Mouse (Mus musculus): ENCODE data around the gene Tigd3. TPM values are rescaled to one million over a fixed set of nuclear protein-coding genes. Genes with fewer than 3 reads are reported as not detected.

The Tigd3 gene
- polyA plus RNA-seq (2016; fragmentation: Nextera tagmentation; extraction: Ambion mirVana), result 2.4 and 2.9 TPM in 2 replicates

DNA sequence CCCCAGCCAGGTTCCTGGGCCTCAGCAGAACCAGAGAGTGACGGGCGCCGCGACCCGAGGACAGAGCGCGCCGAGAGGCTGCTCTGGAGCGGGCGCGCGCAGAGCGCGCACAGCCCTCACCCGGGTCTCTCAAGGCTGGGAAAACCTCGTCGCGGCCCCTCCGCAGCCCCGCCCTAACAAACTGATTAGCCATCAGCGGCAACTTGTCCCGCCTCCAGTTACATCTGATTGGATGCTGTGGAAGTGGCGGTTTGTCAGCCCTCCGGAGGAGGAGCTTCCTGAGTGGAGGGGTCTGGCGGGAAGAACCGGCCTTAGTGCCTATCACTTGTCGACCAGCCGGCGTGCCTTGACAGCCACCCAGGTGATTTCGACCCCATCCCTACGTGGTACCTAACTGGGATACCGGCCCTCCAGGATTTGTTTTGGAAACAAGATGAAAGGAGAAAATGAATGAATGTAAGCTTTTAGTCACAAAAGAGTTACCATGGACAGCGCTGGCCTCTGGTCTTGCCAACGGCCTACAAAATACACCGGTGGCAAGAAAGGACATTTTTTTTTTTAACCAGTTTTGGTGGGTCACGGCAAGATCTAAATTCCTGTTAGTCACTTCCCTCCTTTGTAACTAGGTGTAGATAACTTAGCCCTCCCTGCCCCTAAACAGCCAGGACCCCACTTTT is at the start of gene Tigd3:
TSS of gene Tigd3 (minus strand) at position 148 of the 677 bp plus-strand sequence.
- H3K36me3 ChIP-seq, result peaks cover 46% of the 10 kb centered on the region
- no peaks in the 10 kb centered on the region for H3K9me3 ChIP-seq
- H3K4me1 ChIP-seq, result peaks cover 30% of the 10 kb centered on the region
- H3K4me3 ChIP-seq, result peak within 1 kb of the TSS; percentile 79
- peak; percentile 98 for DNase-seq (ENCODE audit: low spot score)
- no peaks in the 10 kb centered on the region for H3K27me3 ChIP-seq (ENCODE audit: insufficient read depth, poor library complexity, severe bottlenecking)
- H3K27ac ChIP-seq, result peak within 1 kb of the TSS; percentile 95
- 3% methylated on average over 36 of the region's 36 CpGs for WGBS

DNA sequence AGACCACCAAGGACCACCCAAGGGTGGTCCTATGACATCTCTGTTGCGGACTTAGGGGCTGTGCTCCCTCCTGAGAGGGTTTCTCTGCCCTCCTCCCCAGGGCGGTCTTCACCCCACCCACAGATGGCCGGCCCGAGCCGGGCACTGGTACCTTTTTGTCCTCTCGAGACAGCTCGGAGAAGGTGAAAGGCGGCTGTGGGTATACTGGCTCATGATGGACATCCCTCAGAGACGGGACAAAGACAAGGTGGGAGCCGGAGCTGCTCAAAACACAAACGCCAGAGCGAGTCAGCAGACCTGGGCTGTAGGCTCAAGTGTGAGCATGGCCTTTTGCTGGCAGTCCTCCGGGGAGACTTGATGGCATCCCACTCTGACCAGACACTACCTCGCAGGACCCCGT is 49.5 kb upstream of the Tigd3 start:
- Histone ChIP-seq H3K4me1 (peaks cover 53% of the 10 kb centered on the region), H3K36me3 (peaks cover 77% of the 10 kb centered on the region), H3K9me3 (no peaks in the 10 kb centered on the region), H3K27me3 (ENCODE audit: insufficient read depth, poor library complexity, severe bottlenecking) (no peaks in the 10 kb centered on the region), H3K4me3 (no peak overlapping the region), H3K27ac (peak overlapping the region; percentile 86)
- WGBS, result 90% methylated on average over 15 of the region's 15 CpGs
- no peak for DNase-seq (ENCODE audit: low spot score)

DNA sequence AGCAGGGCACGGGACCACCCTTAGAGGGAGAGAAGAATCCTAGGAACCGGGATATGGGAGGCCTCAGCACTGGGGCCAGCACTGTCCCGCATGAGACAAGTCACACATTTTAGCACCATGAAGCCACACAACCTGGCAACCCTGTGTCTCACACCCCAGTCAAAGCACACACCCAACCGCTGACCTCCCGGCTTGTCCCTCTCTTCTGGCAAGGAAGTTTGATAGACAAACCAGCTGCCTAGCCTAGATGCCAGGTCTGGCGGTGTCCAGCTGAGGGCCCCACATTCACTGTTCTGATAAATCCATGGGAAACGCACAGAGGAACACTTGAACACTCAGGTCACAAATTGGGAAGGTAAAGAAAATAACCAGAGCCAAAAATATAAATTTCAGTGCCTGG is 48.6 kb upstream of the Tigd3 start:
- WGBS, result 78% methylated on average over 7 of the region's 7 CpGs
- no peak for DNase-seq (ENCODE audit: low spot score)
- Histone ChIP-seq H3K36me3 (peaks cover 70% of the 10 kb centered on the region), H3K27ac (peak overlapping the region; percentile 86), H3K4me1 (peaks cover 61% of the 10 kb centered on the region), H3K9me3 (no peaks in the 10 kb centered on the region), H3K27me3 (ENCODE audit: insufficient read depth, poor library complexity, severe bottlenecking) (no peaks in the 10 kb centered on the region), H3K4me3 (no peak overlapping the region)

DNA sequence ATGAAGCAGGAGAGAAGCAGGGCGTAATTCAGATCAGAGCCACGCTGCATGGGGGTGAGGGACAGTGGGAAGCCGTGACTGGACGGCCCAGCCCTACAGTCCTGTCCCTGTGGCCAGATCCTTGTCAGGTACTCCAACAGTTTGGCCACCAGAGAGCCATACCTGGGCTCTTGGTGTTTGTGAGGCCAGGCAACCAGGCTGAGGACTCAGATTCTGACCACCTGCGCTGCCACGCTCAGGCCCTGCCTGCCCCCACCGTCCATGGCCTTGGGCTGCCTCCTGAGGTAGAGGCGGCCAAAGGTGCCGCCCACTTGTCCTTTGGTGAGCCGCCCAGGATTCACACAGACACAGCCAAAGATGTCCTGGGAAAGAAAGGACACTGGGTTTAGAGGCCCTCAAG is 46.7 kb upstream of the Tigd3 start:
- Histone ChIP-seq H3K36me3 (peaks cover 51% of the 10 kb centered on the region), H3K4me3 (no peak overlapping the region), H3K27ac (peak overlapping the region; percentile 64; the same call in 1 of the 2 replicates), H3K9me3 (no peaks in the 10 kb centered on the region), H3K27me3 (ENCODE audit: insufficient read depth, poor library complexity, severe bottlenecking) (no peaks in the 10 kb centered on the region), H3K4me1 (peaks cover 60% of the 10 kb centered on the region)
- DNase-seq (ENCODE audit: low spot score), result no peak
- WGBS, result 91% methylated on average over 10 of the region's 10 CpGs

DNA sequence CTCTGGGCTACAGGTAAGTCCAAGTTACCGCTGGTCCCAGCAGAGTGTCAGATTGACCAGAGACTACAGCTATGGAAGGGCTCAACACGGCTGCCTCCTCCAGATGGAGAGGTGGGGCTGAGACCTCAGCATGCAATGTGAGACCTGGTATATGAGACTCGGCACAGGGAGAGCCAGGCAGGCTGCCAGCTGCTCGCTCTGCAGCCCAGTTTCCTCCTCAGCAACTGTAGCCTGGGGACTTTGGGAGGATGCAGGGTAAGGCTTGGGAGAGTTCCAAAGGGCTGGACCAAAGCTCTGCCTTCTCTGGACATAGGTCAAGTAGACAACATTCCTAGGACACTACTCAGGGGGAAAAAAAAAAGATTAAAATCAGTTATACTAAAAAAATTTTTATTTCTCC is 46.2 kb upstream of the Tigd3 start:
- 78% methylated on average over 4 of the region's 4 CpGs for WGBS
- no peaks in the 10 kb centered on the region for H3K9me3 ChIP-seq
- H3K27ac ChIP-seq, result no peak overlapping the region
- DNase-seq (ENCODE audit: low spot score), result no peak
- no peaks in the 10 kb centered on the region for H3K27me3 ChIP-seq (ENCODE audit: insufficient read depth, poor library complexity, severe bottlenecking)
- H3K4me3 ChIP-seq, result no peak overlapping the region
- H3K36me3 ChIP-seq, result peaks cover 47% of the 10 kb centered on the region
- peaks cover 60% of the 10 kb centered on the region for H3K4me1 ChIP-seq

DNA sequence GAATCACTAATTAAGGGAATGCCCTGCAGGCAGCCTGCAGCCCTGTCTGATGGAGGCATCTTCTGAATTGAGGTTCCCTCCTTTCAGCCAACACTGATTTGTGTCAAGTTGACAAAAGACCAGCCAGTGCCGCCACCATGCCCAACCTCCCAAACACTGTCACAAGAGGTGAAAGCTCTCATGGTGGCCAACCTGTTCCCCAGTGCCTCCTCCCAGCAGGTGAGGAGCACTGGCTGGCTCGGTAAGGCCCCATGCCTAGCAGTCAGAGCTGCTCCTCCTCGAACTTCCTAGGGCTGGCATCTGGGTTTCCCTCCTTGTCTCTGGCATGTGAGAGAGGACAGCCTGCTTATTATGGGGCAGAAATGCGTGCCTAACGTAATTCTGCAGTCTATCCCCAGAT is 45.8 kb upstream of the Tigd3 start:
- peaks cover 45% of the 10 kb centered on the region for H3K36me3 ChIP-seq
- no peak for DNase-seq (ENCODE audit: low spot score)
- no peak overlapping the region for H3K27ac ChIP-seq
- no peaks in the 10 kb centered on the region for H3K9me3 ChIP-seq
- WGBS, result 82% methylated on average over 5 of the region's 5 CpGs
- H3K4me1 ChIP-seq, result peaks cover 60% of the 10 kb centered on the region
- H3K27me3 ChIP-seq (ENCODE audit: insufficient read depth, poor library complexity, severe bottlenecking), result no peaks in the 10 kb centered on the region
- no peak overlapping the region for H3K4me3 ChIP-seq

DNA sequence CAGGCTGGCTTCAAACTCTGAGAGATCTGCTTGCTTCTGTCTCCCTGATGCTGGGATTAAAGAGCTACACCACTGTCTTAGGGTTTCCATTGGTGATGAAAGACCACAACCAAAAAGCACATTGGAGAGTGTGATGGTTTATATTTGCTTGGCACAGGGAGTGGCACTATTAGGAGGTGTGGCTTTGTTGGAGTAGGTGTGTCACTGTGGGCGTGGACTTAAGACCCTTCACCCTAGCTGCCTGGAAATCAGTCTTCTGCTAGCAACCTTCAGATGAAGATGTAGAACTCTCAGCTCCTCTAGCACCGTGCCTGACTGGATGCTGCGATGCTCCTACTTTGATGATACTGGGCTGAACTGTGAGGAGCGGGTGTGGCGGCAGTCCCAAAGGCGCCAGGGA is 44.6 kb upstream of the Tigd3 start:
- H3K4me1 ChIP-seq, result peaks cover 51% of the 10 kb centered on the region
- peak overlapping the region; percentile 68; the same call in 1 of the 2 replicates for H3K27ac ChIP-seq
- no peak overlapping the region for H3K4me3 ChIP-seq
- WGBS, result 85% methylated on average over 6 of the region's 6 CpGs
- H3K27me3 ChIP-seq (ENCODE audit: insufficient read depth, poor library complexity, severe bottlenecking), result no peaks in the 10 kb centered on the region
- peaks cover 39% of the 10 kb centered on the region for H3K36me3 ChIP-seq
- no peak for DNase-seq (ENCODE audit: low spot score)
- H3K9me3 ChIP-seq, result no peaks in the 10 kb centered on the region

DNA sequence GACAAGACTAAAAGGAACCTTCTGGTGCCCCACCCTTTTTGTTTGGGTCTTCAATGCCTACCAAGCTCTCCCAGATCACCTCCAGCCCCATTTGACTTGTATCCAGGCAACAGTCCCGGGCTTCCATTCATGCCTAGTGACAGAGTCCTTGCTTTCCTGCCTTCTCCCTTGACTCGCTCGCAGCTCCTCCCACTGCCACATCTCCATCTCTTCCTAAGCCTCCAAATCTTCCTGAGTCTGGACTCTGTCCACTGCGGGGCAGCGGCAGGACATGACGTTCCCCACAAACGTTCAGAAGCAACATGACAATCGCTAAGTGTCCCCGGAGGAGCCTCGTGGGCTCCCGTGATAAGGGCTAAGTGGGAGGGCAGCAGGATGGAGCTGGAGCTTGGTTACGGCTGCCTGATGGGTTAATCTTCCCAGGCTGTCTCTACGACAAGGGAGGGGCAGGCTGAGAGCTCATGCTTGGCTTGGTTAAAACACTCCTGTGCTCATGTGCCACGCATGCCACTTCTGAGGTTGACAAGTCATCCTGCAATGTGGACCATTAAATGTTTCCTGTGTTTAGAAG is 44.0 kb upstream of the Tigd3 start:
- H3K27ac ChIP-seq, result peak overlapping the region; percentile 68
- WGBS, result 9% methylated on average over 14 of the region's 14 CpGs

DNA sequence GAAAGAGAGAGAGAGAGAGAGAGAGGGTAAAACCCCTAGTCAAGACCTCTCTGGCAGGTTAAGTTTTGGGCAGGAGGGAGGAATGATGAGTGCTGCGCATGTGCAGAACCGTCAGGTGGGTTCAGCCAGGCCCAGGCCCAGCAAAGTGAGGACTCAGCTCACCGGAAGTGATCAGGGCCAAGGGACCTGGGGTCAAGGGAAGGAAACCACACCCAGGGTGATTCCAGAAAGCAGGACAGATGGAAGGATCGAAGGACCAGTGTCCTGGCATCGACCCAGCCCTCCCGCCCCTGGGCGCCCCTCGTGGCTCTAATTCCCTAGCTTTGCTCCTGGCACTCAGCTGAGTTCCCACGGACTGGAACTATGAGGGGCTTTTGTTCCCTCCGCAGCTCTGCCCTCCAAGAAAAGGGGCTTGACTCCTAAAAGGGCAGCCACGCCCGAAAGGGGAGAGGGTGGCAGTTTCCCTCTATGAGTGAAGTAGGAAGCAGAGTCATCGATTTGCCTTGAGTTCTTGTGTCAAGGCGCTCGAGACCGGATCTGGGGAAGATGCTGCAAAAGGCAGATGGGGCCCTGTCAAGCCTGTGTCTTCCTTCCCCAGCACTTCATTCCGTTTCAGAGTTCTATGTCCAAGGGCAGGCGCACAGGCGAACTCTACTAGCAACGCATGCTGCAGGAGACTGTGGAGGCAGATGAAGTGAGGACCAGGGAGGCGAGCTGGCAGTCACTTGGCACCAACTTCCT is 43.3 kb upstream of the Tigd3 start:
- Histone ChIP-seq H3K9me3 (no peaks in the 10 kb centered on the region), H3K36me3 (peaks cover 27% of the 10 kb centered on the region), H3K4me1 (peaks cover 39% of the 10 kb centered on the region), H3K4me3 (peak overlapping the region; percentile 35), H3K27me3 (ENCODE audit: insufficient read depth, poor library complexity, severe bottlenecking) (no peaks in the 10 kb centered on the region), H3K27ac (peak overlapping the region; percentile 62)
- no peak for DNase-seq (ENCODE audit: low spot score)
- WGBS, result 73% methylated on average over 21 of the region's 21 CpGs

More for the DNA sequence above, 44.0 kb upstream of the Tigd3 start:
- peaks cover 33% of the 10 kb centered on the region for H3K36me3 ChIP-seq
- DNase-seq (ENCODE audit: low spot score), result peak; percentile 85
- H3K9me3 ChIP-seq, result no peaks in the 10 kb centered on the region
- H3K4me1 ChIP-seq, result peaks cover 45% of the 10 kb centered on the region
- no peaks in the 10 kb centered on the region for H3K27me3 ChIP-seq (ENCODE audit: insufficient read depth, poor library complexity, severe bottlenecking)
- H3K4me3 ChIP-seq, result peak overlapping the region; percentile 35

DNA sequence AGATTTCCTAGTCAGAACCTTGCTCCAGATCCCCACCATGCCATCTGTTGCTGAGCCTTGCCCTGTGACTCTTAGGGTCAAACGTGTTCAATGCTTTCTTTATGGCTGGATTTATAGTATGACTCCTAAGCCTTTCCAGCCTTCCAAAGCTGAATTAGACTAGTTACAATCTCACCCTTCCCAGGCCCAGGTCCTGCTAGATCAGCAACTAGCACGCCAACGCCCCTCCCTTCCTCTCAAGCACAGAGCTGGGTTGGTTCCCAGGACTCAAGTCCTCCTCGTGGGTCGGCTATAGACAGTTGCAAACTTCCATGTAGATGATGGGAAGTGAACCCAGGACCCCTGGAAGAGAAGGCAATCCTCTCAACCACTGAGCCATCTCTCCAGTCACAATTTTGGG is 41.7 kb upstream of the Tigd3 start:
- H3K4me1 ChIP-seq, result peaks cover 37% of the 10 kb centered on the region
- WGBS, result 58% methylated on average over 5 of the region's 5 CpGs
- DNase-seq (ENCODE audit: low spot score), result no peak
- H3K27ac ChIP-seq, result peak overlapping the region; percentile 88
- no peaks in the 10 kb centered on the region for H3K9me3 ChIP-seq
- peaks cover 13% of the 10 kb centered on the region for H3K36me3 ChIP-seq
- H3K4me3 ChIP-seq, result 0 out of 2 replicates have a peak overlapping the region, but pooled peaks have one; percentile 22
- no peaks in the 10 kb centered on the region for H3K27me3 ChIP-seq (ENCODE audit: insufficient read depth, poor library complexity, severe bottlenecking)

DNA sequence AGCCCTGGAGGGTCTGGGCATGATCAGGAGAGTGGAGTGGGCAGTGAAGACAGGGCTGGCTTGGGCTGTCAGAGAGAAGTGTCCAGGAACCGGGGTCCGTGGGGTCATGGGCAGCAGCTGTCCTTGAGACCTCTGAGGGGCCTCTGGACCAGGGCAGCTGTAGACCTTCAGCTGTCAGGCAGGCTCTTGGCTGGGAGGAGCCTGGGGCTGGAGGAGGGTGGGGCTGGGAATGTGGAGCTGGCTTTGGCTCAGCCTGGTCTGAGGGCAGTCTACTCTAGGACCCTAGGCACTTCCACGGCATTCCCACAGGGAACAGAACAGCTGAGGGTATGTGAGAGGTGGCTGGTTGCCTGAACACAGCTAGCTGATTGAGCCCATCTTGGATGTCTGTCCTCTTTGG is 41.3 kb upstream of the Tigd3 start:
- Histone ChIP-seq H3K27ac (peak overlapping the region; percentile 88), H3K27me3 (ENCODE audit: insufficient read depth, poor library complexity, severe bottlenecking) (no peaks in the 10 kb centered on the region), H3K36me3 (peaks cover 10% of the 10 kb centered on the region), H3K9me3 (no peaks in the 10 kb centered on the region), H3K4me3 (0 out of 2 replicates have a peak overlapping the region, but pooled peaks have one; percentile 22), H3K4me1 (peaks cover 35% of the 10 kb centered on the region)
- 25% methylated on average over 3 of the region's 3 CpGs for WGBS
- DNase-seq (ENCODE audit: low spot score), result peak; percentile 90

DNA sequence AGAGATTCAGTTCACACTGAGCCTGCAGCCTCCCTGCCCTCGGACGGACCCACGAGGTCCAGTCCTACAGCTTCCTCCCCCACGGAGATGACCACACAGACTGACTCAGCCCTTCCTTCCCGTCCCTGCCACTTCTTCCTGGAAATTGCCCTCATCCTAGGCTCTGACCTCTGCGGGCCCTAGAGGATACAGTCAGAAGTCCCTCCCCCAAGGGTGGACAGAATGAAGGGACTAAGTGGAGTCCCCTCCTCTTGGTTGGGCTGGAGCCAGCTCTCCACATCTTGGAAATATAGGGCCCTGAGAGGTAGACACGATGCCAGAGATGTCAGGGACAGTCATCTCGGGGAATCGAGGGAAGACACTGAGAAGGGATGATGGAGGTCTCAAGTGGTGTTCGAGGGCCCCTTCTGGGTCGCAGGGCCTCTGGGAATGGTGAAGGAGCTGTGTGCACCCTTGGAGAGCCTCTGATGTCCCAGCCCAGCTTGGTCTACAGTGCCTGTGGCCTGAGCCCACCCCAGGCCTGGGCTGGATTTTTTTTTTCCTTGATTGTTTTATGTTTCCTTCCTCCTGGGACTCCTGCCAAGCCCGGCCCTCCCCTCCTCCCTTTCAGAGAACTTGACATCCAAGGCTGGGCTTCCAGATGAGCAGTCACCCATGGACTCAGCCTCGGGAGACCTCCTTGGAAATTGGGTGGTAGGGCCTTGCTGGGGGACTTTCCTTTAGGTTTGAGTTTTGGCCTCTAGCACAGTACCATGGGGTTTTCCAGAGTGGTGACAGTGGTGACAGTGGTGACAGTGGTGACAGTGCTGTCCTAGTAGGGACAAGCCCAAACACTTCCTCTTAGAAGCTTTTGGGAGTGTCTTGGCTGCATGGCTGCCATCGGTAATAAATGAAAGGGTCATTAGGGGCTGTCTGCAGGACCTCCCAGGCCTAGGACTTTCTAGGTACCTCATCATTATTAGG is 36.0 kb upstream of the Tigd3 start:
- H3K9me3 ChIP-seq, result no peaks in the 10 kb centered on the region
- H3K27ac ChIP-seq, result peak overlapping the region; percentile 64
- H3K27me3 ChIP-seq (ENCODE audit: insufficient read depth, poor library complexity, severe bottlenecking), result peaks cover 9% of the 10 kb centered on the region; the same call in 1 of the 2 replicates
- WGBS, result 58% methylated on average over 14 of the region's 14 CpGs
- no peak for DNase-seq (ENCODE audit: low spot score)
- H3K36me3 ChIP-seq, result no peaks in the 10 kb centered on the region
- H3K4me1 ChIP-seq, result peaks cover 43% of the 10 kb centered on the region
- H3K4me3 ChIP-seq, result no peak overlapping the region
